Mouse (Mus musculus) lung, postnatal 0 days (tissue): ENCODE measurements around the gene Mcoln3. TPM values are rescaled to one million over a fixed set of nuclear protein-coding genes. Genes with fewer than 3 reads are reported as not detected.
A peak's percentile ranks its signal among the peaks of the same experiment; 100 is the strongest.

Source experiments
- ATAC-seq: fragments of 200-750 bp; cut with Nextera tagmentation; 2 replicates; pipeline ENCODE4 v1.8.0; 2017; ENCODE audit warnings: moderate library complexity
- DNase-seq: peaks from one replicate; pipeline ENCODE4 v3.0.0-alpha.2; 2016; ENCODE audit warnings: low spot score
- H3K27ac ChIP-seq: fragments of 300-500 bp; sonication (generic); 2 replicates; pipeline ENCODE4 v1.5.1; 2014; ENCODE audit warnings: antibody characterized with exemption, mild to moderate bottlenecking, low read length, mixed read lengths
- H3K27me3 ChIP-seq: fragments of 300-500 bp; sonication (generic); replicated peaks from 2 replicates; pipeline ENCODE4 v1.6.1; 2014; ENCODE audit warnings: low read length, mixed read lengths; ENCODE audit not compliant: insufficient read depth
- H3K36me3 ChIP-seq: fragments of 300-500 bp; sonication (generic); 2 replicates; pipeline ENCODE4 v1.6.1; 2014; ENCODE audit warnings: low read length, mixed read lengths; ENCODE audit not compliant: insufficient read depth
- H3K4me1 ChIP-seq: fragments of 300-500 bp; sonication (generic); 2 replicates; pipeline ENCODE4 v1.6.1; 2014; ENCODE audit warnings: antibody characterized with exemption, low read depth, low read length, mixed read lengths; ENCODE audit not compliant: insufficient read depth
- H3K4me2 ChIP-seq: fragments of 300-500 bp; sonication (generic); replicated peaks from 2 replicates; pipeline ENCODE4 v1.6.1; 2014; ENCODE audit warnings: low read depth, mild to moderate bottlenecking, low read length, moderate library complexity, mixed read lengths
- H3K4me3 ChIP-seq: fragments of 300-500 bp; sonication (generic); 2 replicates; pipeline ENCODE4 v1.5.1; 2014; ENCODE audit warnings: low read depth, low read length
- H3K9ac ChIP-seq: fragments of 300-500 bp; sonication (generic); replicated peaks from 2 replicates; pipeline ENCODE4 v1.6.1; 2014; ENCODE audit warnings: low read depth, mild to moderate bottlenecking
- H3K9me3 ChIP-seq: fragments of 300-500 bp; sonication (generic); 2 replicates; pipeline ENCODE4 v1.6.1; 2016; ENCODE audit warnings: low read length, mixed read lengths
- CTCF ChIP-seq: IDR thresholded peaks from 2 replicates; pipeline ENCODE4 v1.5.1; 2016; ENCODE audit warnings: antibody characterized with exemption, mild to moderate bottlenecking
- EP300 ChIP-seq: IDR thresholded peaks from 2 replicates; pipeline ENCODE4 v1.6.1; 2016; ENCODE audit warnings: antibody characterized with exemption, mild to moderate bottlenecking, control low read depth
- WGBS: fragments of 180-500 bp; shearing (Covaris S2); extraction: QIAGEN DNeasy Blood & Tissue Kit; methylation state at CpG from one replicate; pipeline ENCODE4 v1.1.7; 2014; 5-methylcytosine and 5-hydroxymethylcytosine counted together
- polyA plus RNA-seq: library from polyadenylated mRNA; unstranded; fragments of >200 nt; fragmentation: Nextera tagmentation; extraction: Ambion mirVana; gene quantifications from 2 replicates; pipeline ENCODE4 v1.2.1, GENCODE M21; 2015

Mcoln3 gene
- polyA plus RNA-seq, 1 experiment from 2014 or later = 0.55 TPM

DNA sequence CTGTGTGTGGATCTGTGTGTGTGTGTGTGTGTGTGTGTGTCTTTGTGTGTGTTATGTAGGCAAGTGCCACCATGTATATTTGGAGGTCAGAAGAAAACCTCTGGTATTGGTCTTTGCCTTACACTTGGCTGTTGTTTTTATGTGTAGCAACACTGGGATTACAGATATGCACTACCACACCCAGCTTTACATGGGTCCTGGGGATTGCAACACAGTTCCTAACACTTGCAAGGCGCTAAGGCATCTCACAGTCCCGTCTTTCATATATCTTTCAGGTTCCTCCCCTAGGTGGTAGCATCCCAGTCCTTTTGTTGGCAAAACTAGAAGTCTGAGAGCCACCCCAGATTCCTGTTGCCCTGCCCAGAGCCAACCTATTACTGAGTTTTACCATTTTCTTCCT is 8.3 kb upstream of the Mcoln3 start:
- Histone ChIP-seq H3K4me3 (no peak overlapping the region), H3K27ac (no peak overlapping the region), H3K9ac (no peak overlapping the region), H3K4me2 (no peak overlapping the region), H3K27me3 (no peaks in the 10 kb centered on the region), H3K4me1 (no peaks in the 10 kb centered on the region), H3K9me3 (no peaks in the 10 kb centered on the region), H3K36me3 (no peaks in the 10 kb centered on the region)
- ATAC-seq = no peak
- 57% methylated on average over 2 of the region's 2 CpGs for WGBS
- TF ChIP-seq EP300 (no peak), CTCF (no peak)
- no peak for DNase-seq

DNA sequence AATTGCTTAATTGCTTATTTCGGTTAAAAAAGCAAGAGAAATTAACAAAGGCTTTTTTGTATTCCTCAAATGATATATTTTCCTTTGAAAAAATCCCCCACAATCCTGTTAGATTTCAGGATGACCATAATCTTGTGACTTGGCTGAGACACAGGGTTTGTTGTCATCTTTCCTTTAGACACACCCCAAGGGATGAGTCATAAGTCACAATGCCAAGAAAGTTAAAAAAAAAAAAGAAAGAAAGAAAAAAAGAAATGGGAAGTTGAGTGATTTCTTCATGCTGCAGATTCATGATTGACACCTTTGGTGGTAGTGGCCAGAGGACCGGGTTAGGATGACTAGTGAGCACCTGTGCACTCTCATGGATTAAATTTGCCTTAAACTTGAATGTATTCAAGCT is 6.9 kb upstream of the Mcoln3 start:
- H3K4me2 ChIP-seq = no peak overlapping the region
- 57% methylated on average over 2 of the region's 2 CpGs for WGBS
- H3K36me3 ChIP-seq = no peaks in the 10 kb centered on the region
- no peak overlapping the region for H3K9ac ChIP-seq
- H3K27me3 ChIP-seq = no peaks in the 10 kb centered on the region
- no peak overlapping the region for H3K4me3 ChIP-seq
- H3K27ac ChIP-seq = no peak overlapping the region
- peak; percentile 29 for DNase-seq
- TF ChIP-seq CTCF (no peak), EP300 (no peak)
- no peaks in the 10 kb centered on the region for H3K4me1 ChIP-seq
- ATAC-seq = no peak
- no peaks in the 10 kb centered on the region for H3K9me3 ChIP-seq

DNA sequence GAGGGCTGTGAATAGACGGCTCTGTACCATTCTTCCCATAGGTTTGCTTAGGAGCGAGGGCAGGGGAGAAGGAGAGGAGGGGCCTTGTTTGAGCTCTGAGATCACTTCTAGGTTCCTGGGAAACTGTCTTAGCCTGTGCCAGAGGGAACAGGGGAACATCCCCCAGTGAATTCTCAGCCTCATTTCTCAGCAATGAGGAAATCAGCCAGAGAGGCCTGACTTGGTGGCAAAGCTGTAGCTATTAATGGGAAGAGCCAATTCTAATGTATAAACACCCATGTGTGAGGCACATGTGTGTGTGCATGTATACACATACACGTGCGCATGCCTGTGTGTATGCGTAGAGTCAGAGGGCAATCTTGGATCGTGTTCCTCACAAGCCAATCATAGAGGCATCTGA is 6.3 kb upstream of the Mcoln3 start:
- Histone ChIP-seq H3K27ac (no peak overlapping the region), H3K4me3 (no peak overlapping the region), H3K36me3 (no peaks in the 10 kb centered on the region), H3K4me1 (no peaks in the 10 kb centered on the region), H3K9ac (no peak overlapping the region), H3K9me3 (no peaks in the 10 kb centered on the region), H3K4me2 (no peak overlapping the region), H3K27me3 (no peaks in the 10 kb centered on the region)
- TF ChIP-seq EP300 (no peak), CTCF (no peak)
- DNase-seq (no peak), ATAC-seq (no peak; the same call in 1 of the 2 replicates)
- WGBS = 55% methylated on average over 6 of the region's 6 CpGs

DNA sequence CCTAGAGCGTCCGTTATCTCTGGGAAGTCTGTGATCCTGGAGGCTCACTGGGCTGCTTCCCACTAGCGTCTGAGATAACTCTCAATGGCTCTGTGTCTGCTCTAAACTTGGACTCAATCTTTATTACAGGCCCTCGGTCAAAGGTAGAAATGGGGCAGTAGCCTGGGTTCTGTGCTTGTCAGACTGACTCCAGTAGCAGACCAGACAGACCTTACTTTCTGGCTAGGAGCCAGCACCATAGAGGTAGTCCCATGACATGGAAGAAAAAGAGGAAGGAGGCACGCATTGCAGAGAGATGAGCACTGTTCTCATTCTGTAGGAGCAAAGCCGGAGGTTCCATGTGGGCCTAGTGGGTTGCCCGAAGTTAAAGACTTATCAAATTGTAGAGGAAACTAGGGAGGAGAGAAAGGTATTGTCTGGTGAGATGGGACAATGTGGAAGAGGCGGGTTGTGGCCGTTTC is 777 bp downstream of the Mcoln3 start:
- DNase-seq (peak; percentile 12), ATAC-seq (no peak)
- Histone ChIP-seq H3K36me3 (no peaks in the 10 kb centered on the region), H3K9ac (no peak overlapping the region), H3K4me2 (no peak overlapping the region), H3K27me3 (0 out of 2 replicates have a peak, but pooled peaks cover 9% of the 10 kb centered on the region), H3K4me1 (no peaks in the 10 kb centered on the region), H3K27ac (no peak overlapping the region), H3K9me3 (no peaks in the 10 kb centered on the region), H3K4me3 (no peak overlapping the region)
- no peak for TF ChIP-seq CTCF
- no peak for TF ChIP-seq EP300
- WGBS = 59% methylated on average over 9 of the region's 9 CpGs

DNA sequence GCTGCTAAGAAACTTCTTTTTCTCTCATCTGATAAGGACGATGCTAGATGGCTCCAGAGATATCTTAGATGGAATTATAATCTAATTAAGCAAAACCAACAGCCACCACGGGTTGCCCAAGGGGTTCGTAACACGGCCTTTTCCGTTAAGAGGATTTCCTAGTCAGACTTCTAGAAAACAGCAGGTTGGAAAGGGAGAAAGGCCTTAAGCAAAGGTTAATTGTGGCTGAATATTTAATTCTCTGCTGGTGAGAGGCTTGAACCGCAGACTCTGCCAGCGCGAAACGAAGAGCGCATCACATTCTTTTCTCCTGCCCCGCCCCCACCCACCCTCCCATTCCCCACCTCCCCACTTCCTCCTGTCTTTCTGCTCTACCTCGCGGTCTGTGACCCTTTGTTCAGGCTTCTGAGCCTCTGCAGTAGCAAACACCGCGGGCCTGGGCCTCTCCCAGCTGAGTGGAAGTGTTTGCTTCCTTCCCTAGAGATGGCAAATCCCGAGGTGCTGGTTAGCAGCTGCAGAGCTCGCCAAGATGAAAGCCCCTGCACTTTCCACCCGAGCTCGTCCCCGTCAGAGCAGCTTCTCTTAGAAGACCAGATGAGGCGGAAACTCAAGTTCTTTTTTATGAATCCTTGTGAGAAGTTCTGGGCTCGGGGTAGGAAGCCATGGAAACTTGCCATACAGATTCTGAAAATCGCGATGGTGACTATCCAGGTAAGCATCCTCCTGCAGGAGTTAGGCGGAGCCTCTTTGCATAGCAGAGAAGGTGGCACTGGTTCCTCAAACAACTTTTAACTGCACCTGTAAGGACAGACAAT is 4.3 kb downstream of the Mcoln3 start:
- TF ChIP-seq CTCF (no peak), EP300 (no peak)
- 14% methylated on average over 25 of the region's 25 CpGs for WGBS
- 0 out of 2 replicates have a peak, but pooled peaks cover 9% of the 10 kb centered on the region for H3K27me3 ChIP-seq
- no peaks in the 10 kb centered on the region for H3K9me3 ChIP-seq
- H3K9ac ChIP-seq = no peak overlapping the region
- DNase-seq = peak; percentile 34
- H3K27ac ChIP-seq = no peak overlapping the region
- H3K4me2 ChIP-seq = peak overlapping the region; percentile 25; the same call in 1 of the 2 replicates
- no peaks in the 10 kb centered on the region for H3K4me1 ChIP-seq
- H3K36me3 ChIP-seq = no peaks in the 10 kb centered on the region
- no peak overlapping the region for H3K4me3 ChIP-seq
- ATAC-seq = no peak

DNA sequence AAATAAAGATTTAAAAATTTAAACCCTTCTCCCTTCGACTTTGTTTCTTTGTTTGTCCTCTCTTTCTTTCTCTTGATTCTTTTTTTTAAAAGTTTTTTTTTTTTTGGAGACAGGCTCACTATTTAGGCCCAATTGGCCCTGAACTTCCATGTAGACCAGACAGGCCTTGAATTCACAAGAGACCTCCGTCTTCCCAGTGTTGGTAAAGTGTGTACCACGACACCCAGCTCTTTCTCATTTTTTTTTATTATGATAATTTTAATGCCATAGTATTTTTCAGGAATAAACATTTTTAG is 4.8 kb downstream of the Mcoln3 start:
- Histone ChIP-seq H3K9me3 (no peaks in the 10 kb centered on the region), H3K36me3 (no peaks in the 10 kb centered on the region), H3K27ac (no peak overlapping the region), H3K4me1 (no peaks in the 10 kb centered on the region), H3K27me3 (0 out of 2 replicates have a peak, but pooled peaks cover 8% of the 10 kb centered on the region), H3K4me2 (no peak overlapping the region), H3K4me3 (no peak overlapping the region), H3K9ac (no peak overlapping the region)
- DNase-seq (no peak), ATAC-seq (no peak)
- WGBS = 64% methylated on average over 3 of the region's 3 CpGs
- TF ChIP-seq EP300 (no peak), CTCF (no peak)
